Mouse (Mus musculus): ENCODE results near the gene Gm4133. TPM values are rescaled to one million over a fixed set of nuclear protein-coding genes. Genes with fewer than 3 reads are reported as not detected.

Gm4133 gene
- polyA plus RNA-seq (2021; fragmentation: Nextera tagmentation): not detected in 2 replicates
- long read RNA-seq, experiment 1: 0 reads
- long read RNA-seq, experiment 2: 0 reads

GRCm38 (mm10) chr7:20333965-20334364, at the start of gene Gm4133:
TSS of gene Gm4133 (minus strand) at chr7:20334065.

GRCm38 (mm10) chr7:20375310-20375709, 41.4 kb upstream of the Gm4133 start, which contains the start of gene Gm5728:
TSS of gene Gm5728 (minus strand) at chr7:20375410.

Other genes with a start within 250 kb of the Gm4133 start
- not detected in 2 replicates for gene Vmn1r91, start 234.4 kb downstream of the Gm4133 start, polyA plus RNA-seq (2021; fragmentation: Nextera tagmentation)
- gene Gm16442, start 211.5 kb downstream of the Gm4133 start, polyA plus RNA-seq (2021; fragmentation: Nextera tagmentation): not detected in 2 replicates
- not detected in 2 replicates for gene Vmn1r93, start 195.0 kb downstream of the Gm4133 start, polyA plus RNA-seq (2021; fragmentation: Nextera tagmentation)
- gene Vmn1r94, start 165.7 kb downstream of the Gm4133 start, polyA plus RNA-seq (2021; fragmentation: Nextera tagmentation): not detected in 2 replicates
- not detected in 2 replicates for gene Vmn1r95, start 140.4 kb downstream of the Gm4133 start, polyA plus RNA-seq (2021; fragmentation: Nextera tagmentation)
- not detected in 2 replicates for gene Gm6164, start 128.5 kb downstream of the Gm4133 start, polyA plus RNA-seq (2021; fragmentation: Nextera tagmentation)
- not detected in 2 replicates for gene Gm4498, start 100.2 kb downstream of the Gm4133 start, polyA plus RNA-seq (2021; fragmentation: Nextera tagmentation)
- gene Gm5890, start 71.2 kb downstream of the Gm4133 start, polyA plus RNA-seq (2021; fragmentation: Nextera tagmentation): not detected in 2 replicates
- not detected in 2 replicates for gene Gm5728, start 41.3 kb upstream of the Gm4133 start, polyA plus RNA-seq (2021; fragmentation: Nextera tagmentation)
- not detected in 2 replicates for gene Vmn1r100, start 83.9 kb upstream of the Gm4133 start, polyA plus RNA-seq (2021; fragmentation: Nextera tagmentation)
- gene Vmn1r101, start 108.5 kb upstream of the Gm4133 start, polyA plus RNA-seq (2021; fragmentation: Nextera tagmentation): not detected in 2 replicates
- not detected in 2 replicates for gene Gm10670, start 140.9 kb upstream of the Gm4133 start, polyA plus RNA-seq (2021; fragmentation: Nextera tagmentation)
- not detected in 2 replicates for gene Vmn1r103, start 176.5 kb upstream of the Gm4133 start, polyA plus RNA-seq (2021; fragmentation: Nextera tagmentation)
- not detected in 2 replicates for gene Vmn1r104, start 199.8 kb upstream of the Gm4133 start, polyA plus RNA-seq (2021; fragmentation: Nextera tagmentation)
- gene Gm5726, start 211.7 kb upstream of the Gm4133 start, polyA plus RNA-seq (2021; fragmentation: Nextera tagmentation): not detected in 2 replicates
- gene Gm4141, start 242.2 kb upstream of the Gm4133 start, polyA plus RNA-seq (2021; fragmentation: Nextera tagmentation): not detected in 2 replicates

Data from left cerebral cortex, adult 6 months (tissue).